ENCODE assay signal across 25 mouse cellular contexts in genomic region chr13:44465567-44465966, GRCm38 (mm10).
DNase-seq lines count a peak whose midpoint lies in the region; ATAC-seq lines count a peak whose summit lies in the region.
"Had no signal": no experiment of that assay in that cellular context is flagged by ENCODE, and none has a peak within 500 bp of the region (broad histone marks: within the 10 kb centered on the region; RNA-seq: fewer than 3 reads in every experiment).

No protein-coding gene starts in this region.

- intact Hi-C loops in left cerebral cortex, postnatal 4 days (cut with DNase I), result no loop called here

- ATAC-seq in forebrain, embryonic 11.5 days (replicated peaks; ENCODE audit: low FRiP score), result no peak
- ATAC-seq: forebrain, postnatal 0 days; inflammation-experienced regulatory T-cells, adult 6 months; Patski had no signal

- no peak overlapping the region for H3K27ac ChIP-seq in forebrain, embryonic 11.5 days (ENCODE audit: low read depth, low read length)
- H3K27ac ChIP-seq: forebrain, embryonic 10.5 days; kidney, postnatal 0 days; limb, embryonic 10.5 days; macrophage had no signal

- H3K27me3 ChIP-seq in forebrain, embryonic 11.5 days (ENCODE audit: control insufficient read depth, insufficient read depth, low read length), result no peaks in the 10 kb centered on the region
- H3K27me3 ChIP-seq: CH12.LX, Patski had no signal

- no peaks in the 10 kb centered on the region; the same call in 1 of the 2 replicates for H3K9me3 ChIP-seq in forebrain, embryonic 11.5 days (ENCODE audit: control insufficient read depth, low read length)
- H3K9me3 ChIP-seq: G1E; limb, embryonic 10.5 days had no signal

- WGBS in forebrain, embryonic 11.5 days, result 86% methylated on average over 7 of the region's 7 CpGs

- H3K4me2 ChIP-seq in forebrain, embryonic 11.5 days (ENCODE audit: low read depth, low read length, severe bottlenecking), result no peak overlapping the region
- H3K4me2 ChIP-seq: midbrain, embryonic 11.5 days had no signal

- no peak overlapping the region for H3K9ac ChIP-seq in forebrain, embryonic 11.5 days (ENCODE audit: low read length)
- H3K9ac ChIP-seq: forebrain, postnatal 0 days had no signal

- no peaks in the 10 kb centered on the region for H3K4me1 ChIP-seq in forebrain, embryonic 11.5 days (replicated peaks; ENCODE audit: control insufficient read depth, insufficient read depth, low read length)

- DNase-seq in left cerebral cortex, postnatal 4 days, result peak; percentile 61
- DNase-seq in left cerebral cortex, adult 11 months (ENCODE audit: low spot score), result no peak
- DNase-seq in cerebellum, adult 18-20 months, result peak; percentile 11 to 16
- peak; percentile 76 to 84 for DNase-seq in cerebellum, postnatal 14 days
- DNase-seq in adrenal gland, postnatal 4 days (ENCODE audit: low spot score in 2 of 2), result no peak
- DNase-seq in frontal cortex, postnatal 10 days (ENCODE audit: low spot score in 2 of 2), result no peak
- DNase-seq in forebrain, embryonic 11.5 days (ENCODE audit: low spot score), result no peak
- DNase-seq: adrenal gland, adult 2 months; B cell, adult 2 months; forebrain, postnatal 0 days; gastrocnemius, postnatal 36 days; heart, postnatal 10 days; kidney, adult 18-20 months; liver; right cerebral cortex, postnatal 14 days; spleen, adult 18-20 months had no signal

- H3K36me3 ChIP-seq in forebrain, embryonic 11.5 days (ENCODE audit: control insufficient read depth, insufficient read depth, low read length), result no peaks in the 10 kb centered on the region
- H3K36me3 ChIP-seq: forebrain, embryonic 10.5 days; G1E; limb, embryonic 10.5 days had no signal

- H3K4me3 ChIP-seq in forebrain, embryonic 11.5 days (ENCODE audit: low read depth, low read length), result no peak overlapping the region
- H3K4me3 ChIP-seq: forebrain, embryonic 10.5 days; limb, embryonic 10.5 days had no signal

Comparison
In these comparisons a context has a peak if more than half of its experiments do, and no peak if none do; other contexts are left out.
1. DNase-seq: peak in left cerebral cortex, postnatal 4 days (single experiment), cerebellum, adult 18-20 months (2 of 2) and cerebellum, postnatal 14 days (2 of 2); none in left cerebral cortex, adult 11 months (single experiment), adrenal gland, postnatal 4 days (0 of 2), frontal cortex, postnatal 10 days (0 of 2) and forebrain, embryonic 11.5 days (single experiment).